Mouse (Mus musculus): ENCODE measurements around the gene Cercam.

DNA sequence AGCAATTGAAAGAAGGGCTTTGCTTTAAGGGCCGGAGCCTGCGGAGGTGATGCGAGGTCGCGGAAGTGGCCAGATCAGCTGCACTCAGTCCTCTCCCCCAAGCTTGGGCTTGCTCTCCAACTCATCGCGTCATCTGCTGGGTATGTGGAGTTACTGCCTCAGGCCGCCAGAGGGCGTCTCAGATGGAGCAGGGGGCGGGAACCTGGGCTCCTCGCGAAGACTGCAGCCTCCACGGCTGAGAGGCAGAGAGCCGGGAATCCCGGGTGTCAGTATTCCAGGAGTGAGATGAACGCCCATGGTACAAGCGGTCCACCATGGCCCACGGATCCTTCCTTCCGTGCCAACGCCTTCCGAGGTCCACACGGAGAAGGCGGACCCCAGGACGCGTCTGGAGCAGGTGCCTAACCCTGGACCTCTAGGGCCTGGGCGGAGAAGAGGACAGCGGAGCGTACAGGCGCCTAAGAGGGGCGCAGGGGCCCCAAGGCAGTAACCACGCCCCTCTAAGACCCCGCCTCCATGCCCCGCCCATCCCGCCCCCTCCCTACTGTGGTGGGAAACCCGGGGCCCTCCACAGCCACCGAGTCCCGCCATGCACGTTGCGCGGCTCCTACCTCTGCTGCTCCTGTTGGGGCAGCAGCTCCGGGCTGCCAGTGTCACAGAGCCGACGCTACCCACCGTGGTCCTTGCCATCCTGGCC lies at the start of gene Cercam:
- TF ChIP-seq CTCF (IDR thresholded peaks at IDR 0.05; ENCODE audit: borderline replicate concordance, control insufficient read depth, extremely low read depth, insufficient read depth, low read length, poor library complexity) (peak; percentile 95), POLR2A (IDR thresholded peaks at IDR 0.05; ENCODE audit: control insufficient read depth, extremely low read depth, insufficient read depth, low read length, poor library complexity) (0 out of 2 replicates have a peak, but pooled peaks have one; percentile 18)
